Mouse (Mus musculus): ENCODE measurements at regions not wholly inside any gene's neighbourhood (a gene's known extent, or its start where the extent isn't known, plus 50 kb on each side); places are given as distances from the start of the nearest gene placed in this dataset.

DNA sequence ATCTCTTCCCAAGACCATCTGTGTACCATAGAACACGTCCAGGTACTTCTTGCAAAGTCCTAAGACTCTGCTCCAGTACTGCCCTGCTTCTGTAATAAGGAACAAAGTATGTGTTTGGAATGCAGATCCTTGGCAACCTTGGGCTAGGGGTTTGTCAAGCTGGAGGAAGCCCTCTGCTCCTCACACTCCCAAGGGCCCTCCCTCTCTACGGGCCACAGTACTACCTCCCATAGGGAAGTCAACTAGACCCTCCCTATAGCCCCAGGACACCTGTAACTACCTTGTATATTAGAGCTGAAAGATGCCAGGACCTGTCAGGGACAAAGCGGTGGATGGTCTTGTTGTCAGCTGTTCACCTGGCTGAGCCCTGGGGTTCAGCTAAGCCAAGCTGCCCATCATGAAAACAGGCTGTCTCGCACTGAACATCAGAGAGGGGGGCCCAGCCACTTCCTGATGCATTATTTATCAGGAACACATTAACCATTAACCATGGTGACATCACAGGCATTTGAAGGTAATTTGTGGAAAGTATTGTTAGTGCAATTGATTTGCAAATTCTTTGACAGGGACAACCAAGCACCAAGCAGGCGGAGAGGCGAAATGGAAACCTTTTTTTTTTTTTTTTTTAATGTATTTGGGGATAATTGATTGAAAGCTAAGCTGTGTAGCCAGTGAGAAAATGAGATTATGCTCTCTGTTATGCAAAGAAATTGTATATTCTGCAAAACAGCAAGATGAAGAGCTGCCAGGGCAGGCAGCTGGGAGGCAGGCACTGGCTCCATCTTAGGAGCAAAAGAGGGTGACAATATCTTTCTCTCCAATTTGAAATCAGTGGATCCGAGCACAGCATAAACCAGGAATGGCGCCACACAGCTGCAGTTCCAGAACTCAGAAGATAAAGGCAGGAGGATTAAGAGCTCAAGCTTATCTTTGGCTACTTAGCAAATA, 110.5 kb upstream of the Hs6st1 start:
- in situ Hi-C loops (cut with MseI, MboI) = no loop called here

DNA sequence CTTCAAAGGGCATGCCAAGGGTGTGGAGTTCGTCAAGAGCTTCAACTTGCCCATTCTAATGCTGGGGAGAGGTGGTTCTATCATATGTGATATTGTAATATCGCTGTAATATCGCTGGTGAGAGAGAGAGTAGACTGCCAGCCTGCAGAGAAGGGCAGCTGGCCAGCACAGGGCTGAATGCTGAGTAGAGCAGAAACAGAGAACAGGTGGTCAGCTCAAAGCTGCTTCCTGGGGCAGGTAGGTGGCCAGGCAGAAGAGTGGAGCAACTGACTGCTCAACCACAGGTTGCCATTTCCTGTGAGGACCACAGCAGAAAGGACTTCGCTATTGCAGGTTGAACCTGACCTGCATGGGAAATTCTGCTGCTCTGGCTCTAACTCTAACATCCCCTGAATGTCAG, 108.5 kb upstream of the Hs6st1 start:
- in situ Hi-C loops (cut with MseI, MboI) = no loop called here

DNA sequence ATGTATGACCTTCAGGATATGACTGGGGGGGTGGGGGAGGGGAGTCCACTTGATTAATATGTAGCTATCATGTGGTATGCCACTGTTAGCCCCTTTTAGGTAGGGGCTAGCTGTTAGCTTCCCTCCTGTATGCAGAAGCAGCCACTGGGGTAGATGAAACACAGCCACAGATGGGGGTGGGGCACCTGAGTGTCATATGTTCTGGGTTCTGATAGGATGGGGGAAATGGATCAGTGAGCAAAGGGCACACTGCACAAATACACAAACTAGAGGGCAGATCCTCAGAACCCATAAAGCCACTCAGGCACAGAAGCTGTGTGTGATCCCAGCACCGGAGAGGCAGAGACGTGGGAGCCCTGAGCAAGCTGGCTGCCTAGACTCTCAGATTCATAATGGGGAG, 107.4 kb upstream of the Hs6st1 start:
- in situ Hi-C loops (cut with MseI, MboI) = no loop called here

DNA sequence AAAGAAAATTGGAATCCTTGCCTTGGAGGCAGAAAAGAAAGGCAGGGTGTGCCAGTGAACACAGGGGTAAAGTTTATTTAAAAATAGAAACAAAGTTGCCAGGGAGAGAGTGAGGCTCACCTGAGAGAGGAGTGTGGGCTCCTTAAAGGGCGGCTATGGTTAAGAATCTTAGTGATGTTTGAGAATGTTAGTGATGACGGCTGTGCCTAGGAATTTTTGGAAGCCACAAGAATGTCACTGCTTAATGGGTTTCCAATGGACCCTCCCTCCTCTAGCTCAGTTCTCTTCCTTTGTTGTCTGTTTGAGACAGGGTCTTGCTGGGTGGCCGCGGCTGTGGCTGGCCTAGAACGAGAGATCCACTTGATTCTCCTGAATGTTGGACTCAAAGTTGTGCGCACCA, 106.3 kb upstream of the Hs6st1 start:
- in situ Hi-C loops (cut with MseI, MboI) = no loop called here

DNA sequence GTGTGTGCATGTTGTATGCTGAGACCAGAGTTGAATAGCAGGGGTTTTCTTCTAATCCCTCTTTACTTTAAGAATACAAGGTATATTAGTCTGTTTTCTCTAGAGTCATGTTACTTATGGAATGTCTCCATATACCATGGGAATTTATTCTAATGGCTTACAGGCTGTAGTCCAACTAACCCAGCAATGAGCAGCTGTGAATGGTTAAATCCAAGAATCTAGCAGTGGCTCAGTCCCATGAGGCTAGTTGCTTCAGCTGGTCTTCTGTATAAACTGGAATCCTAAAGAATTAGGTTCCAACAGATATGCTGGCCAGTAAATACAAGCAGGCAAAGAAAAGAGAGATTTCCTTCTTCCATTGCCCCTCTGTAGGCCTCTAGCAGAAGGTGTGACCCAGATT, 99.7 kb upstream of the Hs6st1 start:
- in situ Hi-C loops (cut with MseI, MboI) = no loop called here

DNA sequence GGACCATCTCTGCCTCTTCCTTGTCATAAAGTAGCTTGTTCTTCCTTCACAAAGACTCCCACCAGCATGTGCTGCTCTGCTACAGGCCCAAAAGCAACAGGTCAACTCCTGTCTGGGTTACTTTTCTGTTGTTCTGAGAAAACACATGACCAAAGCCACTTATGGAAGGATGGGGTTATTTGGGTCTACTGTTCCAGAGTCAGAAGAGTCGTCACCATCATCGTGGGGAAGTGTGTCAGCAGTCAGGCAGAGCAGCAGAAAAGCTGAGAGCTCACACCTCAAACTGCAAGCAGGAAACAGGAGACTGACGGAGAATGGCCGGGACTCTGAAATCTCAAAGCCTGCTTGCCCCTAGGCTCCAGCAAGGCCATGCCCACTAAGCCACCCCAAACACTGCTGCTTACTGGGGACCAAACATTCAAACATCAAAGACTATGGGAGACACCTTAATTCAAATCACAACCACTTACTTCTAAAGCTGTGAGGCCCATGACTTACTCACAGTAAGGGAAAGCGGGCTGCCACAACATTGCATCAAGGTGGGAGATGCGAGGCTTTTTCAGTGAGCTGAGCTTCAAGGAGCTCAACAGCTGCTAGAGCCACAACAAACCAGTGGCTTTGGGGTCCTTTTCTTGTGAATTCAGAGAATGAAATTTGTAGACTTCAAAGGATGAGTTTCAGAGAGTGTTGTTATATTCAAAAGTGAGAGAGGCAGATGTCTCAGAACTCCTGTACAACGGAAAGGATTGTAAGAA, 96.6 kb upstream of the Hs6st1 start:
- in situ Hi-C loops (cut with MseI, MboI) = no loop called here

DNA sequence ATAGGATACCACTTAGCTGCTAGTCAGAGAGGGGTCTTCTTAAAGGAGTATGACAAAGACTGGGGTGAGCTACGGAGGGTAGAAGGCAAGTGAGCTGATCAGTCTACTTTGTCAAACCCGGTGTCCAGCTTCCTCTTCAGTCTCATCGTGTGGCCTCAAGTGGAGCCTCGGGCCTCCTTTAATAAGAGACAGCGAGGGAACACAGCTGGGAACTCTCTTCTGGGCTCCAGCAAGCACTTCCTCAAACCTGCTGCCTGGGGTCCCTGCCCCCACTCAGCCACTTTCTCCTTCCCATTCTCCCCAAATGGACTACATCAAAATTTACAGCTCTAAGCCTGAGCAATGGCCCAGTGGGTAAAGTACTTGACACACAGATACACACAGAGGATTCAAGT, 96.0 kb upstream of the Hs6st1 start:
- in situ Hi-C loops (cut with MseI, MboI) = no loop called here

DNA sequence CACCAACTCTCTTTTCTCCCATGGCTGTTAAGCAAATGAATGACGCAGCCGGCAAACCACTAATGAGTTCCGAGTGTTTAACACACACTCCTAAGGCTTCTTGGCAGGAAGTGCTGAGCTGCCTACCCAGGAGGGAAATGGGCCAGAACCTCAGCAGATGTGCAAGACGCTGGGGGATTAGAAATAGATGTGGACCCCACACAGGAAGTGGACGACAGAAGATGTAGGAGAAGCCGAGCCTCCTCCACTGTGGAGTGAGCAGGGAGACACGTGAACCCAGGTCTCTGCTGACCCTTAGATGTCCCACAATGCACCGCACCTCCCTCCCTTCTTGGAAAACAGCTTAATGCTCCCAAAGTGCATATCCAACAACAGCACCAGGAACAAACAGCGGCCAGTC, 94.8 kb upstream of the Hs6st1 start:
- in situ Hi-C loops (cut with MseI, MboI) = no loop called here

DNA sequence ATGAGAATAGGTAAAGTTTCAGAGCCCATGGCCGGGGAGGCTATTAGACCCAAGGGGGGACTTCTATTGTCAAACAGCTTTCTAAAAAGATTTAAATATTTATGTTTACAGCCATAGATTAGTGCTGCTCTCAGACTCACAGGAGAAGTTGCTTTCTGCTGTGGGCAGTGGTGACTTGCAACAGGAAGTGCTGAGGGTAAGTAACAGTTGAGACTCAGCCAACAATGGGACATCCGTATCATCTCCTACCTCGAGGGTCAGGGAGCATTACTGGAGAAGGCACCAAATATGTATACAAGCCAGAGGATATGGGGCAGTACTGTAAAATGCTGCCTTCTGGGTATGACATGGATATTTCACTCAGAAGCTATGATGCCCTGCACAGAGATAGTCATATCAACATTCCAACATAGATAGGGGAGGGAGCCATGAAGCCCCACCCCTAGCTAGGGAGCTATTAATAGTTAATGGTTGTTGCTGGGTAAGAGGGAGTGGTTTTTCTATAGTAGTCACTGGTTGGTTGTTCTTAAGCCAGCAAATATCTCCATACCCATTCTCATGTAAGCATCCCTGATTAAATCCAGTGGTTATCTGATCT, 92.5 kb upstream of the Hs6st1 start:
- in situ Hi-C loops (cut with MseI, MboI) = no loop called here

DNA sequence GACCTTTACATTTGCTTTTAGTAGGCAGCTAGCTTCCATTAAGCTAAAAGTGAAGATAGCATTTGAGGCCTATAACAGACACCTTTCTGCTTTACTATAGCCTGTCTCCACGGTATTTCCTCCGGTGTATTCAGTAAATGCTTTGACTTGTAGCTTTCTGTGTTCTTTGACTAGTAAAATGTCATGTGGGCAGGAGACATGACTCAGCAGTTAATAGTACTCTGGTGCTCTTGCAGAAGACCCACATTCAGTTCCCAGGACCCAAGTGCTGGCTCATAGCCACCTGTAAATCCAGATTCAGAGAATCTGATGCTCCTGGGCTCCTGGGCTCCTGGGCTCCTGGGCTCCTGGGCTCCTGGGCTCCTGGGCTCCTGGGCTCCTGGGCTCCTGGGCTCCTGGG, 91.7 kb upstream of the Hs6st1 start:
- in situ Hi-C loops (cut with MseI, MboI) = no loop called here

DNA sequence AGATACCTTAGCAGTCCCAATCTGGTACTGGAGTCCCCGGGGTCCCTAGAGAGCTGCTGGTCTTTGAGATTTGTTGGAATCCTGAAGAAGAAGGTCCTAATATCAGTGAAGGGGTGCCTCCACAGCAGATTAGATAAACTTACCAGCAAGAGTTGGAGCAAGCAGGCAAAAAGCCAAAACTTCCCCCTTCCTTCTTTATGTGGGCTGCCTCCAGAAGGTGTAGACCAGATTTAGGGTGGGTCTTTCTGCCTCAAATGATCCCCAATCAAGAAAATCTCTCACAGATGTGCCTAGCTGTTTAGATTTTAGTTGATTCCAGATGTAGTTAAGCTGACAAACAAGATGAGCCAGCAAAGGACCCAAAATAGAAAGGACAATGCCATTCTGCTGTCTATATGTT, 90.1 kb upstream of the Hs6st1 start:
- in situ Hi-C loops (cut with MseI, MboI) = no loop called here

DNA sequence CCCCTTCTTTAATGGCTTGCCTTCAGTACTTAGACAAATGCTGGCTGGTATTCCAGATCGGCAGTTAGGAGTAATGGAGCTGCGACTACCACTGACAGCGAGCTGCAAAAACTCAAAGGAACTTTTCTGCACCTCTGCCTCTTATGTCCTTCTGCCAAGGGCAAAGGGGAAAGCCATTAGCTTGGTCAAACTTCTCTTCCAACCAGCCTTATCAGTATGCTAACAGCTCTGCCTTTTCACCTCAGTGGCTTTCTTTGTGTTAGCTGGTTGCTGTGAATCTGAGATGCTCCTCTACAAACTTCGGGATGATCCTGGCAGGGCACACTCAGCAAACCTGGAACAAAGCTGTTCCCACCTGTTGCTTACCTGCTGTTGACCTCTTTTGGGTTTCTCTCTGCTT, 89.4 kb upstream of the Hs6st1 start:
- in situ Hi-C loops (cut with MseI, MboI) = no loop called here

DNA sequence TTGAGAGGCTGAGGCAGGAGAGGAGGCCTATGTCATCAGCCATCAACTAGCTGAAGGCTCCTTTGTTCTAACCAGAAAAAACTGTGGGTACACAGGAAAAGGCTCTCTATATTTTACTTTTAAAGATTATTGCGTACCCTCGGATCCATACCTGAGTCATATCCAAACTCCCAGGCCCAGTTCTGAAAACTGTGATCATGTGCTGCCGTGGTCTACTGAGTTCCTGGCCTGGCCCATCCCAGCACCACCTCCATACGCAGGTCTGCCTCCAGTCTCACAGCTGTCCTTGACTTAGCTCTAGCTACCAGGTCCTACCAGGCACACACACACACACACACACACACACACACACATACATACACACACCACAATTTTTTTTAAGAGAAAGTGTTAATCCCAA, 87.0 kb upstream of the Hs6st1 start:
- in situ Hi-C loops (cut with MseI, MboI) = no loop called here

DNA sequence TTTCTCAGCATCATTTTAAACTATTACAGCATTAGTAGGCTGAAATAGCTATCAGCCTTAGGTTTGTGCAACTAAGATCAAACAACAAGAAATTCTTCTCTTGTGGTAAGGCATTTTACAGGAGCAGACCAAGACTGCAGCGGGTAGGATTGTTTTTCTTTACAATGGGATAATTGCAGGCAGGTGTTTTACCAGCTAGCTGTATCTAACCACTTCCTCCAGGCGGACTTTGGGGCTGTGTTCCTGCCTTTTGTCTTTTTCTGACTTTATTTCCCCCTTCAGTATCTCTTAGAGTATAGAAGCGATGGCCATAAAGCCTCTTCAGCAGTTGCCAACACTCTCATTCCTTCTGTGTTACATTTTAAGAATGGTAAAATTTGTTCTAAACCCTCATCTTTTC, 84.8 kb upstream of the Hs6st1 start:
- in situ Hi-C loops (cut with MseI, MboI) = no loop called here

DNA sequence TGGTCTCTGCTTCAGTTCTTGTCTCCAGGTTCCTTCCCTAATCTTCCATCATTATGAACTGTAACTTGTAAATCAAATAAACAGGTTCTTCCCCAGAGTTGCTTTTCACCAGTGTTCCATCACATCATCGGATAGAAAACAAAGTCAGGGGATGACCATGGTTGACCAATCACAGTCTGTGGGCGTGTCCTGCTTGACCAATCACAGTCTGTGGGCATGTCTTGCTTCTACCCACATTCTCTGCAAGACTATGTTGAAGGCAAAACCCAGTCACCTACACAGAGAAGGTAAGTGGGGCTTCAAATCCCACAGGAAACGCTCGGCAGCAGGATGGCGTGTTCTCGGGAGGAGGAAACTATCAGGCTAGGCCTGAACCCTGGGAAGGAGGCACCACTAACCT, 82.9 kb upstream of the Hs6st1 start:
- in situ Hi-C loops (cut with MseI, MboI) = no loop called here

DNA sequence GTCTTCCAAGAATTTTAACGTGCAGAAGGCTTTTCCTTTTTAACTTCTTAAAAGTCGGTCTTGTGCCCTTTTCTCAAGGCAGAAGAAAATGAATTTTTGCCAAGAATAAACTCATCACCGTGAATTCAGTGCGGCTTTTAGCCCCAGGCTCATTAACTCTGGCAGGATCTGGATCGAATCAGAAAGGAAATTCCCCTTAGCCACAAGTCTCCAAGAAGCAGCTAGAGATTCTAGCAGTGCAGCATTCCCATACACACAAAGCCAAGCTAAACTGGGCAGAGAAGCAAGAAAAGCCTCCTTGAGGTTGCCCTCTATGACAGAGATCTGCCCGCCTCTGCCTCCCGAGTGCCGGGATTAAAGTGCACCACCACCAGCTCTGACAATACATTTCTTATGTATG, 81.5 kb upstream of the Hs6st1 start:
- in situ Hi-C loops (cut with MseI, MboI) = no loop called here

DNA sequence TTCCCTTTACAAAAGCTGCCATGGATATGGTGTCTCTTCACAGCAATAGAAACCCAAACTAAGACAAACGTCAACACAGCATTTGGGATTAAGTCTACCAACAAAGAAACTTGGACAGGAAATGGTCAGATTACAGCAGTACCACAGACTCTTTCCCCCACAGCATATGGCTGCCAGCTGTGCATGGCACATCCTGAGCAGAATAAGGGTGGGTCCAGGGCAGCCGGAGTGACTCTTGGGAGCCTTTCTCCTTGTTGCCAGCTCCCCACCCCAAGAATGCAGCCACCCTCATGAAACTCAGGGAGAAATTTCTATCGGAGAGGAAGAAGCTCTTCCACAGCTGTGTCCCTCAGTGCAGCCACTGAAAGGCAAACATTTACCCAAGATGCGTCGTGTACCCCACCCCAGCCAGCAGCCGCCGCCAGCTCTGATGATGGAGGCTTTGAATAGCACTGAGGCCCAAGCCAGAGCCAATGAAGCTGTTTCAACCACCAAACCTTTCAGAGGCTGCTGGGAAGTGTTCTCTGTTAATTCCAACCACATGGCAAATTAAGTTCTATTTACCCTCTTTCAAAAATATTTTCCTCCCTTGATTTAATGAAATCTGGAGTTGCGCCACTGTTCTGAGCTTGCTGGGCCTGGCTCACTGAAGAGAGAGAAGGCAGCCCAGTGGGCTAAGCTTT, 75.8 kb upstream of the Hs6st1 start:
- in situ Hi-C loops (cut with MseI, MboI) = no loop called here

DNA sequence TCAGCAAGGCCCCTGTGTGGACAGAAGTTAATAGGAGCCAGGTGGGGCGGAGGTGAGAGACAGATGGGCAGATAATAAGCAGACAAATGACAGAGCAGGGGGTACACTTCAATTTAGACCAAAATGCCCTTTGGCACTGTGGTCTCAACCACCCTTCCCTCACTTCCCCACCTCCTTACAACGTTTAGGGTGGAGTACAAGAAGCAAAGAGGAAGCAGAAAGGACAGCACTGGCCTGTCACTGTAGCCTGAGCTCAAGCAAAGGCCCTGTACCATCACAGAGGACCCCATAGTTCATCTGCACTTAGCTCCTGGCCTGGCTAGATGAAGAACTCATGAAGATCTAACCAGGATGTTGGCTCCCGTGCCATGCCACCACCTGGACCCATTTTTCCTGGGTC, 75.3 kb upstream of the Hs6st1 start:
- in situ Hi-C loops (cut with MseI, MboI) = no loop called here

DNA sequence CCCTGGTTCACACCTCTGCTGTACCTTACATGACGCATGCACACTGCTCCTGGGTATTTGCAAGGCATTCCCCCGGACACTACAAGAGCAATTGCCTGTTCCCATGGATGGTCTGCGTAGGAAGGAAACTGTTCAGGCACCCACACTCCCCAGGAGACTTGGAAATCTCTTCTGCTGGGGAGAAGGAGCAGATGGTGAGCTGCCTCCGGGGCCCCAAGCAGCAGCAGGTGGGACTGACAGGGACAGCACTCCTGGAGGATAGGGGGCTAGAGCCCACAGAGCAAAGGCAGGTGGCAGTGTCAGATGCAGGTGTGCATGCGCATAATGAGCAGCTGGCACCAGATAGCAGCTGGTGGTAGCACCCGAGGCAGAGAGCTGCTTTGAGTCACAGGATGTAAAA, 72.5 kb upstream of the Hs6st1 start:
- in situ Hi-C loops (cut with MseI, MboI) = no loop called here

DNA sequence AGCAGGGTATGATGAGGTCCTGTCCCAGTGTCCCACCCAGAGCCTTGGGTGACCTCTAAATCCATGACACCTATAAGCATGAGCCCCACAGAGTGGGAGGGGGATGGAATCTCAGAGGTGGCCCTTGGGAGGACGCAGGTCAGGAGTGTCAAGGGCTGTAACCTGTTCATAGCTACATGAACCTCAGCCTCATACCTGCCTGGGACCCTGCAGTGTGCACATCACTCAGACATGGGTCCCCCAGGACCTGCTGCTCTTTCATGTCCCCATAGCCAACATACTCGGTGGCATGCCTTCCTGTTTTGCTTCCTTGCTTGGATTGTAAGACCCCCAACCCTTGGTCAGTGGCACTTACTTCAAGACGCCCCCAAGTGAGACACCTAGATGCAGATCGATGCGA, 66.9 kb upstream of the Hs6st1 start:
- in situ Hi-C loops (cut with MseI, MboI) = no loop called here

DNA sequence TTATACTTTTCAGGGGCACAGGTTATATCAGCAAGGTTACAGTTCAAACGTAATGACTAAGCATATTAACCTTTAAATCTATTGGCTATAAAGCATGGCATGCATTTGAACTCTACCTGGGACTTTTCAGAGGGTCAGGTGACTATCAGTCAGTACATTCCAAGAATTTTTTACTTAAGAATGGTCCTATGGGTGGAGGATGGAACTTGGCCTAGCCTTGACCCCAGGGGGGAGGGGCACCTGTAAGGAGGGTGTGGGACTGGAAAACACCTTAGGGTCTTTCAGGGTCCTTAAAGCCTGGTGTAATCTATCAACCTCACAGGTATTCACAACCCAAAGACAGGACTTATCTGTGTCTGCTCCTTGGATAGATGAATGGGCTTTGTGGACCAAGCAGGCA, 66.4 kb upstream of the Hs6st1 start:
- in situ Hi-C loops (cut with MseI, MboI) = no loop called here

DNA sequence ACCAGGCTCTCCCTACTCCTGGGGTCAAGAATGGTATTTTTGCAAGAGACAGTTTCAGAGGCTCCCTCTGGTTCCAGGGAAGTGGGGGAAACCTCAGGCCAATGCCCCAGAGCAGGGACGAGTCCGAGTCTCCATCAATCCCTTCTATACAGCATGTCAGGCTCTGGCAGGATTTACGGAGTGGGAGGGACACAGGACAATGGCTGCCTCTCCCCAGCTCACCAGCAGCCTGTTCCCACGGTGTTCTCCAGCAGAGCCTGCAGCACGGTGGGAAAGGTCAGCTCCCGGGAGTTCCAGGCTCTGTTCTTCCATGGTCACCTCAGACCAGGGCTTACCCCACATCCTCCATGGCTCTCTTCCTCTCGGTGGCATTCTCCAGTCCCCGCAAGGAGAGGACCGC, 64.6 kb upstream of the Hs6st1 start:
- in situ Hi-C loops (cut with MseI, MboI) = no loop called here
